Mouse (Mus musculus) MEL (cell line): ENCODE measurements around the gene Krt88. TPM values are rescaled to one million over a fixed set of nuclear protein-coding genes. Genes with fewer than 3 reads are reported as not detected.

Experiments
- DNase-seq: peaks from one replicate; pipeline ENCODE4 v3.0.0; 2011; ENCODE audit warnings: low read depth, low spot score
- H3K27ac ChIP-seq: 2 replicates; pipeline ENCODE4 v1.5.1; 2012; ENCODE audit warnings: low read depth, mild to moderate bottlenecking, control low read depth, low read length, moderate library complexity; ENCODE audit not compliant: control insufficient read depth
- H3K27me3 ChIP-seq, 2 experiments: fragments of 150-350 bp in 1 of 2; sonication (generic) in 1 of 2; 2 replicates each; pipeline ENCODE4 v1.6.1; 2012; ENCODE audit warnings: low read length in 2 of 2, mild to moderate bottlenecking in 2 of 2, improper control_type of control experiment in 1 of 2, moderate library complexity in 1 of 2; ENCODE audit not compliant: insufficient read depth in 2 of 2, control insufficient read depth in 1 of 2
- H3K36me3 ChIP-seq, 2 experiments: 2 replicates each; pipeline ENCODE4 v1.6.1; 2012 to 2014; ENCODE audit warnings: low read length in 2 of 2, improper control_type of control experiment in 1 of 2, inconsistent platforms in 1 of 2, mild to moderate bottlenecking in 1 of 2; ENCODE audit not compliant: insufficient read depth in 2 of 2, control insufficient read depth in 1 of 2
- H3K4me1 ChIP-seq, 2 experiments: fragments of 150-350 bp in 1 of 2; sonication (generic) in 1 of 2; 2 replicates each; pipeline ENCODE4 v1.6.1; 2012; ENCODE audit warnings: low read length in 2 of 2, improper control_type of control experiment in 1 of 2, mild to moderate bottlenecking in 1 of 2; ENCODE audit not compliant: insufficient read depth in 2 of 2, control insufficient read depth in 1 of 2
- H3K4me3 ChIP-seq, 2 experiments: fragments of 150-350 bp in 1 of 2; sonication (generic) in 1 of 2; 2 replicates each; pipeline ENCODE4 v1.5.1; 2012; ENCODE audit warnings: low read depth in 2 of 2, low read length in 2 of 2, mild to moderate bottlenecking in 2 of 2, moderate library complexity in 2 of 2, control low read depth in 1 of 2, improper control_type of control experiment in 1 of 2; ENCODE audit not compliant: control insufficient read depth in 1 of 2, insufficient read depth in 1 of 2
- H3K79me2 ChIP-seq: 2 replicates; pipeline ENCODE4 v1.6.1; 2012; ENCODE audit warnings: mild to moderate bottlenecking, low read length, moderate library complexity; ENCODE audit not compliant: control insufficient read depth, poor library complexity, insufficient read depth
- H3K9ac ChIP-seq: 2 replicates; pipeline ENCODE4 v1.6.1; 2012; ENCODE audit warnings: low read depth, mild to moderate bottlenecking, control low read depth, low read length, moderate library complexity; ENCODE audit not compliant: control insufficient read depth, poor library complexity, severe bottlenecking
- H3K9me3 ChIP-seq: fragments of 150-350 bp; sonication (generic); replicated peaks from 2 replicates; pipeline ENCODE4 v1.6.1; 2012; ENCODE audit warnings: mild to moderate bottlenecking, low read length, improper control_type of control experiment, moderate library complexity; ENCODE audit not compliant: insufficient read depth
- BHLHE40 ChIP-seq: IDR thresholded peaks from 2 replicates; pipeline ENCODE4 v1.6.1; 2012; ENCODE audit warnings: low read depth, mild to moderate bottlenecking, inconsistent platforms, low read length, improper control_type of control experiment, borderline replicate concordance
- CHD1 ChIP-seq: IDR thresholded peaks from 2 replicates; pipeline ENCODE4 v1.6.1; 2012; ENCODE audit warnings: low read depth, mild to moderate bottlenecking, inconsistent platforms, low read length, improper control_type of control experiment
- CTCF ChIP-seq, 3 experiments: IDR thresholded peaks in 2 of 3; conservative IDR thresholded peaks in 1 of 3; 2 replicates each; pipeline ENCODE4 v1.5.1; 2011 to 2012; ENCODE audit warnings: low read length in 3 of 3, low read depth in 2 of 3, mild to moderate bottlenecking in 2 of 3, improper control_type of control experiment in 1 of 3, inconsistent platforms in 1 of 3, mixed read lengths in 1 of 3, moderate library complexity in 1 of 3; ENCODE audit not compliant: control insufficient read depth in 1 of 3, insufficient read depth in 1 of 3, poor library complexity in 1 of 3, severe bottlenecking in 1 of 3
- ELF1 ChIP-seq: IDR thresholded peaks from 2 replicates; pipeline ENCODE4 v1.6.1; 2014; ENCODE audit warnings: low read depth, mild to moderate bottlenecking, inconsistent platforms, low read length, improper control_type of control experiment, moderate library complexity
- HCFC1 ChIP-seq: IDR thresholded peaks from 2 replicates; pipeline ENCODE4 v1.6.1; 2012; ENCODE audit warnings: low read depth, mild to moderate bottlenecking, inconsistent platforms, low read length, improper control_type of control experiment, moderate library complexity
- JUND ChIP-seq: IDR thresholded peaks from 2 replicates; pipeline ENCODE4 v1.6.1; 2011; ENCODE audit warnings: low read depth, mild to moderate bottlenecking, improper control_type of control experiment, low read length
- KAT2A ChIP-seq: conservative IDR thresholded peaks from 2 replicates; pipeline ENCODE4 v1.6.1; 2012; ENCODE audit warnings: low read depth, low read length, improper control_type of control experiment, inconsistent platforms
- MYC ChIP-seq: IDR thresholded peaks from 2 replicates; pipeline ENCODE4 v1.6.1; 2011; ENCODE audit warnings: low read depth, mild to moderate bottlenecking, low read length, improper control_type of control experiment, moderate library complexity
- NELFE ChIP-seq: IDR thresholded peaks from 2 replicates; pipeline ENCODE4 v1.6.1; 2011; ENCODE audit warnings: low read depth, low read length, improper control_type of control experiment
- NRF1 ChIP-seq: IDR thresholded peaks from 2 replicates; pipeline ENCODE4 v1.6.1; 2014; ENCODE audit warnings: low read depth, mild to moderate bottlenecking, inconsistent platforms, low read length, improper control_type of control experiment, moderate library complexity; ENCODE audit not compliant: poor library complexity, insufficient read depth, severe bottlenecking
- POLR2A ChIP-seq, 2 experiments: IDR thresholded peaks; 2 replicates each; pipeline ENCODE4 v1.6.1; 2011 to 2012; ENCODE audit warnings: low read length in 2 of 2, mild to moderate bottlenecking in 2 of 2, control low read depth in 1 of 2, improper control_type of control experiment in 1 of 2, low read depth in 1 of 2, moderate library complexity in 1 of 2; ENCODE audit not compliant: control insufficient read depth in 1 of 2, insufficient read depth in 1 of 2, poor library complexity in 1 of 2
- POLR2AphosphoS2 ChIP-seq: IDR thresholded peaks from 2 replicates; pipeline ENCODE4 v1.6.1; 2011; ENCODE audit warnings: low read length, improper control_type of control experiment
- RAD21 ChIP-seq: IDR thresholded peaks from 2 replicates; pipeline ENCODE4 v1.6.1; 2011; ENCODE audit warnings: mild to moderate bottlenecking, low read depth, low read length, improper control_type of control experiment
- RCOR1 ChIP-seq: IDR thresholded peaks from 2 replicates; pipeline ENCODE4 v1.6.1; 2012; ENCODE audit warnings: low read depth, mild to moderate bottlenecking, inconsistent platforms, low read length, improper control_type of control experiment
- SIN3A ChIP-seq: IDR thresholded peaks from 2 replicates; pipeline ENCODE4 v1.6.1; 2012; ENCODE audit warnings: low read length, improper control_type of control experiment, inconsistent platforms
- TAL1 ChIP-seq: IDR thresholded peaks from 2 replicates; pipeline ENCODE4 v1.6.1; 2012; ENCODE audit warnings: mild to moderate bottlenecking, inconsistent platforms, low read length, moderate library complexity, mixed read lengths
- TCF12 ChIP-seq: IDR thresholded peaks from 2 replicates; pipeline ENCODE4 v1.6.1; 2014; ENCODE audit warnings: low read depth, mild to moderate bottlenecking, inconsistent platforms, low read length, improper control_type of control experiment, moderate library complexity
- USF1 ChIP-seq: IDR thresholded peaks from 2 replicates; pipeline ENCODE4 v1.6.1; 2014; ENCODE audit warnings: low read depth, mild to moderate bottlenecking, inconsistent platforms, low read length, improper control_type of control experiment, moderate library complexity
- USF2 ChIP-seq, 2 experiments: IDR thresholded peaks; 2 replicates each; pipeline ENCODE4 v1.6.1; 2011 to 2012; ENCODE audit warnings: improper control_type of control experiment in 2 of 2, low read length in 2 of 2, borderline replicate concordance in 1 of 2, inconsistent platforms in 1 of 2, low read depth in 1 of 2, mild to moderate bottlenecking in 1 of 2; ENCODE audit not compliant: insufficient read depth in 1 of 2
- ZKSCAN1 ChIP-seq: IDR thresholded peaks from 2 replicates; pipeline ENCODE4 v1.6.1; 2012; ENCODE audit warnings: low read depth, mild to moderate bottlenecking, inconsistent platforms, low read length, improper control_type of control experiment, moderate library complexity
- ZNF384 ChIP-seq: IDR thresholded peaks from 2 replicates; pipeline ENCODE4 v1.6.1; 2012; ENCODE audit warnings: low read depth, mild to moderate bottlenecking, inconsistent platforms, low read length, improper control_type of control experiment
- polyA plus RNA-seq, 2 experiments: library from polyadenylated mRNA; stranded (reverse) in 1 of 2; unstranded in 1 of 2; fragments of >175 nt in 1 of 2; fragments of >200 nt in 1 of 2; gene quantifications; 2 replicates each; pipeline versions ENCODE4 v1.2.1 to v1.2.4; 2012; ENCODE audit warnings: low replicate concordance in 2 of 2, low read depth in 1 of 2; ENCODE audit not compliant: insufficient read length in 2 of 2, insufficient read depth in 1 of 2, missing spikeins in 1 of 2
- total RNA-seq: library from RNA; depleted of rRNA; stranded (reverse); fragments of 300-350 nt; gene quantifications from 2 replicates; pipeline ENCODE4 v1.2.3, GENCODE M21; 2012

Gene Krt88
- total and polyA plus RNA-seq, 3 experiments = not detected

- Histone ChIP-seq H3K36me3 (no peaks in the 10 kb centered on the region), H3K27ac (no peak overlapping the region), H3K9me3 (no peaks in the 10 kb centered on the region), H3K4me3 (no peak overlapping the region), H3K9ac (no peak overlapping the region), H3K4me1 (no peaks in the 10 kb centered on the region), H3K79me2 (no peaks in the 10 kb centered on the region), H3K27me3 (no peaks in the 10 kb centered on the region)
- DNase-seq = peak; percentile 30
- no peak for TF ChIP-seq TAL1
- peak; percentile 3 for TF ChIP-seq RAD21
- peak; percentile 54 to 70 (median 60) for TF ChIP-seq CTCF (IDR thresholded peaks at IDR 0.05 in 2 of 3, conservative IDR thresholded peaks at IDR 0.05 in 1 of 3; ENCODE audit: control insufficient read depth in 1 of 3, insufficient read depth in 1 of 3, low read depth in 2 of 3, low read length in 3 of 3, poor library complexity in 1 of 3, severe bottlenecking in 1 of 3)
These were observed 5.7 kb downstream of the Krt88 start for GRCm38 (mm10) chr15:101453093-101453736.

GRCm38 (mm10) chr15:101454774-101455173 is 7.2 kb downstream of the Krt88 start:
- TF ChIP-seq POLR2A (IDR thresholded peaks at IDR 0.05; ENCODE audit: control insufficient read depth in 1 of 2, insufficient read depth in 1 of 2, low read depth in 1 of 2, low read length in 2 of 2, poor library complexity in 1 of 2) (no peak), NELFE (no peak), CTCF (IDR thresholded peaks at IDR 0.05 in 2 of 3, conservative IDR thresholded peaks at IDR 0.05 in 1 of 3; ENCODE audit: control insufficient read depth in 1 of 3, insufficient read depth in 1 of 3, low read depth in 2 of 3, low read length in 3 of 3, poor library complexity in 1 of 3, severe bottlenecking in 1 of 3) (no peak), BHLHE40 (no peak), ELF1 (no peak), POLR2AphosphoS2 (no peak), CHD1 (no peak), NRF1 (no peak)
- Histone ChIP-seq H3K79me2 (no peaks in the 10 kb centered on the region), H3K9me3 (no peaks in the 10 kb centered on the region), H3K36me3 (no peaks in the 10 kb centered on the region), H3K4me1 (no peaks in the 10 kb centered on the region), H3K27me3 (no peaks in the 10 kb centered on the region), H3K27ac (no peak overlapping the region), H3K9ac (no peak overlapping the region), H3K4me3 (no peak overlapping the region)
- DNase-seq = no peak

- H3K27ac ChIP-seq = no peak overlapping the region
- H3K79me2 ChIP-seq = no peaks in the 10 kb centered on the region
- no peaks in the 10 kb centered on the region for H3K4me1 ChIP-seq
- DNase-seq = no peak
- no peaks in the 10 kb centered on the region for H3K9me3 ChIP-seq
- TF ChIP-seq ZNF384 (no peak), HCFC1 (no peak), KAT2A (no peak), TAL1 (no peak), MYC (no peak), JUND (no peak), BHLHE40 (no peak), USF2 (IDR thresholded peaks at IDR 0.05; ENCODE audit: borderline replicate concordance in 1 of 2, insufficient read depth in 1 of 2, low read depth in 1 of 2, low read length in 2 of 2) (no peak), POLR2A (IDR thresholded peaks at IDR 0.05; ENCODE audit: control insufficient read depth in 1 of 2, insufficient read depth in 1 of 2, low read depth in 1 of 2, low read length in 2 of 2, poor library complexity in 1 of 2) (no peak), USF1 (no peak), TCF12 (no peak), RCOR1 (no peak), SIN3A (no peak), ZKSCAN1 (no peak)
- H3K4me3 ChIP-seq = no peak overlapping the region
- no peaks in the 10 kb centered on the region for H3K27me3 ChIP-seq
- no peak overlapping the region for H3K9ac ChIP-seq
- no peaks in the 10 kb centered on the region for H3K36me3 ChIP-seq
These were observed 7.7 kb downstream of the Krt88 start for GRCm38 (mm10) chr15:101455292-101455691.
